Mouse (Mus musculus) lung, embryonic 16.5 days (tissue): ENCODE measurements around the gene Hfe. TPM values are rescaled to one million over a fixed set of nuclear protein-coding genes. Genes with fewer than 3 reads are reported as not detected.
"Not testable (repeated sequence)": the region's sequence is repeated elsewhere in the genome, so short reads cannot be mapped to it uniquely, and the experiment has no call there.

Experiments
- ATAC-seq: fragments of 200-750 bp; cut with Nextera tagmentation; 2 replicates; pipeline ENCODE4 v1.8.0; 2017; ENCODE audit warnings: low read depth, mild to moderate bottlenecking, moderate library complexity
- H3K27ac ChIP-seq: fragments of 300-500 bp; sonication (generic); 2 replicates; pipeline ENCODE4 v1.5.1; 2014; ENCODE audit warnings: mild to moderate bottlenecking, control low read depth, low read length
- H3K27me3 ChIP-seq: fragments of 300-500 bp; sonication (generic); 2 replicates; pipeline ENCODE4 v1.6.1; 2014; ENCODE audit warnings: low read depth, low read length, mixed read lengths; ENCODE audit not compliant: control insufficient read depth, insufficient read depth
- H3K36me3 ChIP-seq: fragments of 300-500 bp; sonication (generic); 2 replicates; pipeline ENCODE4 v1.6.1; 2014; ENCODE audit warnings: low read length; ENCODE audit not compliant: control insufficient read depth, insufficient read depth
- H3K4me1 ChIP-seq: fragments of 300-500 bp; sonication (generic); replicated peaks from 2 replicates; pipeline ENCODE4 v1.6.1; 2014; ENCODE audit warnings: low read length, mixed read lengths; ENCODE audit not compliant: control insufficient read depth, insufficient read depth
- H3K4me2 ChIP-seq: fragments of 300-500 bp; sonication (generic); 2 replicates; pipeline ENCODE4 v1.6.1; 2014; ENCODE audit warnings: low read depth, low read length, control low read depth
- H3K4me3 ChIP-seq: fragments of 300-500 bp; sonication (generic); 2 replicates; pipeline ENCODE4 v1.5.1; 2014; ENCODE audit warnings: mild to moderate bottlenecking, low read length, control low read depth
- H3K9ac ChIP-seq: fragments of 300-500 bp; sonication (generic); 2 replicates; pipeline ENCODE4 v1.6.1; 2014; ENCODE audit warnings: low read length, control low read depth
- H3K9me3 ChIP-seq: fragments of 300-500 bp; sonication (generic); 2 replicates; pipeline ENCODE4 v1.6.1; 2016; ENCODE audit warnings: low read length; ENCODE audit not compliant: control insufficient read depth
- WGBS: fragments of 180-500 bp; shearing (Covaris S2); extraction: QIAGEN DNeasy Blood & Tissue Kit; methylation state at CpG from one replicate; pipeline ENCODE4 v1.1.7; 2014; 5-methylcytosine and 5-hydroxymethylcytosine counted together
- polyA plus RNA-seq: library from polyadenylated mRNA; unstranded; fragments of >200 nt; fragmentation: Nextera tagmentation; extraction: Ambion mirVana; gene quantifications from 2 replicates; pipeline ENCODE4 v1.2.1, GENCODE M21; 2015

The Hfe gene
- polyA plus RNA-seq, 1 experiment from 2014 or later: 11.2 TPM

- no peak overlapping the region for H3K4me2 ChIP-seq
- no peak overlapping the region for H3K9ac ChIP-seq
- no peak for ATAC-seq
- H3K36me3 ChIP-seq: no peaks in the 10 kb centered on the region
- H3K9me3 ChIP-seq: no peaks in the 10 kb centered on the region
- 84% methylated on average over 7 of the region's 7 CpGs for WGBS
- H3K4me3 ChIP-seq: no peak overlapping the region
- H3K27me3 ChIP-seq: no peaks in the 10 kb centered on the region
- peaks cover 7% of the 10 kb centered on the region; the same call in 1 of the 2 replicates for H3K4me1 ChIP-seq
- H3K27ac ChIP-seq: no peak overlapping the region
Measured at GRCm38 (mm10) chr13:23705751-23706356, 4.8 kb downstream of the Hfe start.

- peaks cover 11% of the 10 kb centered on the region; the same call in 1 of the 2 replicates for H3K4me1 ChIP-seq
- H3K27me3 ChIP-seq, H3K4me2 ChIP-seq, ATAC-seq, H3K4me3 ChIP-seq, H3K36me3 ChIP-seq, H3K27ac ChIP-seq, H3K9ac ChIP-seq, H3K9me3 ChIP-seq: not testable (repeated sequence)
- WGBS: 55% methylated on average over 2 of the region's 2 CpGs
Measured at GRCm38 (mm10) chr13:23702801-23703200, 7.9 kb downstream of the Hfe start.

GRCm38 (mm10) chr13:23702220-23702619 is 8.4 kb downstream of the Hfe start:
- WGBS: 66% methylated on average over 4 of the region's 4 CpGs
- no peaks in the 10 kb centered on the region for H3K9me3 ChIP-seq

GRCm38 (mm10) chr13:23700786-23701520 is 9.7 kb downstream of the Hfe start:
- Histone ChIP-seq H3K27me3 (no peaks in the 10 kb centered on the region), H3K27ac (no peak overlapping the region), H3K4me2 (0 out of 2 replicates have a peak overlapping the region, but pooled peaks have one; percentile 18), H3K36me3 (no peaks in the 10 kb centered on the region), H3K9me3 (no peaks in the 10 kb centered on the region), H3K4me1 (peaks cover 17% of the 10 kb centered on the region), H3K4me3 (no peak overlapping the region), H3K9ac (no peak overlapping the region)
- 14% methylated on average over 8 of the region's 8 CpGs for WGBS
- ATAC-seq: peak; percentile 48

More at GRCm38 (mm10) chr13:23702220-23702619, 8.4 kb downstream of the Hfe start:
- Histone ChIP-seq H3K4me2 (no peak overlapping the region), H3K4me3 (no peak overlapping the region), H3K27me3 (no peaks in the 10 kb centered on the region), H3K36me3 (no peaks in the 10 kb centered on the region), H3K9ac (no peak overlapping the region), H3K4me1 (peaks cover 11% of the 10 kb centered on the region; the same call in 1 of the 2 replicates), H3K27ac (no peak overlapping the region)
- ATAC-seq: no peak

GRCm38 (mm10) chr13:23699767-23700166 is 10.9 kb downstream of the Hfe start:
- Histone ChIP-seq H3K4me3 (no peak overlapping the region), H3K9ac (no peak overlapping the region), H3K36me3 (no peaks in the 10 kb centered on the region), H3K27me3 (no peaks in the 10 kb centered on the region), H3K9me3 (no peaks in the 10 kb centered on the region), H3K27ac (no peak overlapping the region), H3K4me1 (peaks cover 18% of the 10 kb centered on the region), H3K4me2 (no peak overlapping the region)
- ATAC-seq: no peak
- WGBS: 67% methylated on average over 3 of the region's 3 CpGs

- no peaks in the 10 kb centered on the region for H3K9me3 ChIP-seq
- peak overlapping the region; percentile 43; the same call in 1 of the 2 replicates for H3K9ac ChIP-seq
- H3K4me3 ChIP-seq: no peak overlapping the region
- no peak for ATAC-seq
- WGBS: 54% methylated on average over 6 of the region's 6 CpGs
- H3K36me3 ChIP-seq: no peaks in the 10 kb centered on the region
- H3K4me1 ChIP-seq: peaks cover 18% of the 10 kb centered on the region
- H3K27me3 ChIP-seq: no peaks in the 10 kb centered on the region
- peak overlapping the region; percentile 47 for H3K4me2 ChIP-seq
- H3K27ac ChIP-seq: peak overlapping the region; percentile 84
Measured at GRCm38 (mm10) chr13:23698996-23699395, 11.7 kb downstream of the Hfe start.

GRCm38 (mm10) chr13:23698300-23698693 is 12.4 kb downstream of the Hfe start, which contains the start of gene Hist1h4c:
Gene Hist1h4c (minus strand): TSS chr13:23698454.
- Histone ChIP-seq H3K27me3 (no peaks in the 10 kb centered on the region), H3K27ac (peak within 1 kb of the TSS; percentile 91), H3K4me3 (peak within 1 kb of the TSS; percentile 51), H3K4me2 (peak within 1 kb of the TSS; percentile 74), H3K4me1 (peaks cover 18% of the 10 kb centered on the region), H3K36me3 (no peaks in the 10 kb centered on the region), H3K9me3 (no peaks in the 10 kb centered on the region), H3K9ac (peak within 1 kb of the TSS; percentile 63)
- peak; percentile 96 for ATAC-seq
- 0% methylated on average over 21 of the region's 22 CpGs for WGBS

- Histone ChIP-seq H3K36me3 (no peaks in the 10 kb centered on the region), H3K4me1 (peaks cover 18% of the 10 kb centered on the region), H3K27ac (peak overlapping the region; percentile 91), H3K9me3 (no peaks in the 10 kb centered on the region), H3K9ac (peak overlapping the region; percentile 63), H3K27me3 (no peaks in the 10 kb centered on the region), H3K4me2 (peak overlapping the region; percentile 74), H3K4me3 (peak overlapping the region; percentile 51)
- peak; percentile 39 for ATAC-seq
- WGBS: 0% methylated on average over 21 of the region's 32 CpGs
Measured at GRCm38 (mm10) chr13:23697491-23698299, 13.0 kb downstream of the Hfe start.

GRCm38 (mm10) chr13:23696061-23696474 is 14.6 kb downstream of the Hfe start:
- Histone ChIP-seq H3K4me3 (no peak overlapping the region), H3K9ac (peak overlapping the region; percentile 39; the same call in 1 of the 2 replicates), H3K36me3 (no peaks in the 10 kb centered on the region), H3K4me1 (peaks cover 17% of the 10 kb centered on the region), H3K4me2 (peak overlapping the region; percentile 9), H3K27me3 (no peaks in the 10 kb centered on the region), H3K27ac (peak overlapping the region; percentile 84), H3K9me3 (no peaks in the 10 kb centered on the region)
- ATAC-seq: no peak
- 57% methylated on average over 15 of the region's 15 CpGs for WGBS
